Mouse (Mus musculus) natural killer cell, adult 2 months (primary cell): ENCODE measurements around the gene Chac1.

Experiments used
- DNase-seq, 2 experiments: peaks; one replicate each; pipeline ENCODE4 v3.0.0; 2022; ENCODE audit warnings: low spot score in 2 of 2

Chac1 gene

GRCm38 (mm10) chr2:119370116-119370515 lies 19.1 kb downstream of the Chac1 start:
- no peak for DNase-seq

GRCm38 (mm10) chr2:119377286-119377685 lies 26.3 kb downstream of the Chac1 start:
- DNase-seq: no peak

- DNase-seq: no peak
Observed at GRCm38 (mm10) chr2:119377826-119378225, 26.8 kb downstream of the Chac1 start.

GRCm38 (mm10) chr2:119379455-119379854 lies 28.4 kb downstream of the Chac1 start:
- no peak for DNase-seq

- DNase-seq: no peak
Observed at GRCm38 (mm10) chr2:119388266-119388665, 37.2 kb downstream of the Chac1 start.

GRCm38 (mm10) chr2:119389992-119390391 lies 39.0 kb downstream of the Chac1 start:
- DNase-seq: no peak

- no peak for DNase-seq
Observed at GRCm38 (mm10) chr2:119398252-119398651, 47.2 kb downstream of the Chac1 start.

GRCm38 (mm10) chr2:119398665-119399064 lies 47.6 kb downstream of the Chac1 start:
- no peak for DNase-seq

- DNase-seq: no peak
Observed at GRCm38 (mm10) chr2:119399313-119399712, 48.3 kb downstream of the Chac1 start.
